Mouse (Mus musculus) midbrain, embryonic 11.5 days (tissue): ENCODE results near the gene Fads3. TPM values are rescaled to one million over a fixed set of nuclear protein-coding genes. Genes with fewer than 3 reads are reported as not detected.
A peak's percentile ranks its signal among the peaks of the same experiment; 100 is the strongest.

Experiments used
- ATAC-seq: fragments of 200-750 bp; cut with Nextera tagmentation; 2 replicates; pipeline ENCODE4 v1.8.0; 2017; ENCODE audit warnings: moderate TSS enrichment, moderate library complexity; ENCODE audit not compliant: low FRiP score
- DNase-seq: peaks from one replicate; pipeline ENCODE4 v3.0.0; 2015; ENCODE audit warnings: low spot score; ENCODE audit errors: missing footprints
- H3K27ac ChIP-seq: fragments of 300-500 bp; sonication (generic); 2 replicates; pipeline ENCODE4 v1.5.1; 2014; ENCODE audit warnings: low read depth, low read length
- H3K27me3 ChIP-seq: fragments of 300-500 bp; sonication (generic); 2 replicates; pipeline ENCODE4 v1.6.1; 2014; ENCODE audit warnings: mild to moderate bottlenecking, low read length, moderate library complexity, mixed read lengths; ENCODE audit not compliant: control insufficient read depth, insufficient read depth
- H3K36me3 ChIP-seq: fragments of 300-500 bp; sonication (generic); 2 replicates; pipeline ENCODE4 v1.6.1; 2014; ENCODE audit warnings: mild to moderate bottlenecking, low read length, moderate library complexity, mixed read lengths; ENCODE audit not compliant: control insufficient read depth, insufficient read depth
- H3K4me1 ChIP-seq: fragments of 300-500 bp; sonication (generic); 2 replicates; pipeline ENCODE4 v1.6.1; 2014; ENCODE audit warnings: low read length; ENCODE audit not compliant: control insufficient read depth, insufficient read depth
- H3K4me2 ChIP-seq: fragments of 300-500 bp; sonication (generic); 2 replicates; pipeline ENCODE4 v1.6.1; 2014; ENCODE audit warnings: mild to moderate bottlenecking, moderate library complexity
- H3K4me3 ChIP-seq: fragments of 300-500 bp; sonication (generic); 2 replicates; pipeline ENCODE4 v1.5.1; 2014; ENCODE audit warnings: low read depth, low read length
- H3K9ac ChIP-seq: fragments of 300-500 bp; sonication (generic); 2 replicates; pipeline ENCODE4 v1.6.1; 2014; ENCODE audit warnings: low read length
- H3K9me3 ChIP-seq: fragments of 300-500 bp; sonication (generic); 2 replicates; pipeline ENCODE4 v1.6.1; 2016; ENCODE audit warnings: low read length; ENCODE audit not compliant: control insufficient read depth
- WGBS: fragments of 180-500 bp; shearing (Covaris S2); extraction: QIAGEN DNeasy Blood & Tissue Kit; methylation state at CpG from one replicate; pipeline ENCODE4 v1.1.7; 2014; 5-methylcytosine and 5-hydroxymethylcytosine counted together
- polyA plus RNA-seq: library from polyadenylated mRNA; unstranded; fragments of >200 nt; fragmentation: Nextera tagmentation; extraction: Ambion mirVana; gene quantifications from 2 replicates; pipeline ENCODE4 v1.2.1, GENCODE M21; 2014

Fads3 gene
- polyA plus RNA-seq, 1 experiment from 2014 or later = 5.0 TPM

GRCm38 (mm10) chr19:10054361-10055075, 13.1 kb downstream of the Fads3 start:
- DNase-seq (no peak), ATAC-seq (no peak)
- Histone ChIP-seq H3K27me3 (no peaks in the 10 kb centered on the region), H3K9me3 (no peaks in the 10 kb centered on the region), H3K9ac (no peak overlapping the region), H3K36me3 (no peaks in the 10 kb centered on the region; the same call in 1 of the 2 replicates), H3K4me3 (no peak overlapping the region), H3K4me1 (no peaks in the 10 kb centered on the region), H3K4me2 (no peak overlapping the region), H3K27ac (no peak overlapping the region)
- 90% methylated on average over 6 of the region's 6 CpGs for WGBS

GRCm38 (mm10) chr19:10055261-10055660, 13.9 kb downstream of the Fads3 start:
- WGBS = 73% methylated on average over 3 of the region's 3 CpGs
- H3K4me2 ChIP-seq = no peak overlapping the region

GRCm38 (mm10) chr19:10055783-10056660, 14.7 kb downstream of the Fads3 start:
- Histone ChIP-seq H3K4me1 (no peaks in the 10 kb centered on the region; the same call in 1 of the 2 replicates), H3K9me3 (no peaks in the 10 kb centered on the region), H3K4me3 (no peak overlapping the region), H3K4me2 (no peak overlapping the region), H3K27ac (no peak overlapping the region), H3K36me3 (no peaks in the 10 kb centered on the region; the same call in 1 of the 2 replicates), H3K27me3 (no peaks in the 10 kb centered on the region), H3K9ac (no peak overlapping the region)
- DNase-seq = peak; percentile 69
- WGBS = 87% methylated on average over 22 of the region's 22 CpGs
- no peak for ATAC-seq

More at GRCm38 (mm10) chr19:10055261-10055660, 13.9 kb downstream of the Fads3 start:
- Histone ChIP-seq H3K4me1 (no peaks in the 10 kb centered on the region), H3K27me3 (no peaks in the 10 kb centered on the region), H3K27ac (no peak overlapping the region), H3K4me3 (no peak overlapping the region), H3K36me3 (no peaks in the 10 kb centered on the region; the same call in 1 of the 2 replicates), H3K9ac (no peak overlapping the region), H3K9me3 (no peaks in the 10 kb centered on the region)
- DNase-seq (no peak), ATAC-seq (no peak)

- no peak overlapping the region for H3K9ac ChIP-seq
- H3K4me1 ChIP-seq = no peaks in the 10 kb centered on the region; the same call in 1 of the 2 replicates
- H3K27ac ChIP-seq = no peak overlapping the region
- peaks cover under 1% of the 10 kb centered on the region for H3K36me3 ChIP-seq
- no peak overlapping the region for H3K4me3 ChIP-seq
- WGBS = 95% methylated on average over 3 of the region's 3 CpGs
- DNase-seq (no peak), ATAC-seq (no peak)
- H3K27me3 ChIP-seq = no peaks in the 10 kb centered on the region
- H3K4me2 ChIP-seq = no peak overlapping the region
- no peaks in the 10 kb centered on the region for H3K9me3 ChIP-seq
Measured at GRCm38 (mm10) chr19:10056686-10057085, 15.3 kb downstream of the Fads3 start.

GRCm38 (mm10) chr19:10057486-10058351, 16.4 kb downstream of the Fads3 start:
- peaks cover 10% of the 10 kb centered on the region for H3K36me3 ChIP-seq
- H3K4me1 ChIP-seq = no peaks in the 10 kb centered on the region; the same call in 1 of the 2 replicates
- no peak overlapping the region for H3K4me3 ChIP-seq
- no peaks in the 10 kb centered on the region for H3K27me3 ChIP-seq
- H3K9ac ChIP-seq = no peak overlapping the region
- ATAC-seq (no peak), DNase-seq (peak; percentile 85)
- no peaks in the 10 kb centered on the region for H3K9me3 ChIP-seq
- no peak overlapping the region for H3K4me2 ChIP-seq
- no peak overlapping the region for H3K27ac ChIP-seq
- WGBS = 65% methylated on average over 11 of the region's 11 CpGs

- H3K36me3 ChIP-seq = peaks cover 13% of the 10 kb centered on the region
- no peak for ATAC-seq
- no peak overlapping the region for H3K4me3 ChIP-seq
- H3K9me3 ChIP-seq = no peaks in the 10 kb centered on the region
- no peaks in the 10 kb centered on the region; the same call in 1 of the 2 replicates for H3K4me1 ChIP-seq
- H3K9ac ChIP-seq = no peak overlapping the region
- no peaks in the 10 kb centered on the region for H3K27me3 ChIP-seq
- no peak overlapping the region for H3K27ac ChIP-seq
- WGBS = 89% methylated on average over 1 of the region's 1 CpGs
- H3K4me2 ChIP-seq = no peak overlapping the region
- no peak for DNase-seq
Measured at GRCm38 (mm10) chr19:10058352-10058825, 17.0 kb downstream of the Fads3 start.

- H3K4me3 ChIP-seq = no peak overlapping the region
- WGBS = 47% methylated on average over 9 of the region's 9 CpGs
- peaks cover 19% of the 10 kb centered on the region for H3K36me3 ChIP-seq
- DNase-seq (peak; percentile 79), ATAC-seq (no peak)
- H3K9ac ChIP-seq = no peak overlapping the region
- H3K27me3 ChIP-seq = no peaks in the 10 kb centered on the region
- no peaks in the 10 kb centered on the region for H3K9me3 ChIP-seq
- H3K4me2 ChIP-seq = no peak overlapping the region
- H3K27ac ChIP-seq = no peak overlapping the region
- no peaks in the 10 kb centered on the region; the same call in 1 of the 2 replicates for H3K4me1 ChIP-seq
Measured at GRCm38 (mm10) chr19:10058876-10059427, 17.6 kb downstream of the Fads3 start.

- H3K4me3 ChIP-seq = no peak overlapping the region
- WGBS = 58% methylated on average over 10 of the region's 10 CpGs
- H3K27me3 ChIP-seq = no peaks in the 10 kb centered on the region
- peaks cover 27% of the 10 kb centered on the region for H3K36me3 ChIP-seq
- no peak overlapping the region for H3K9ac ChIP-seq
- no peaks in the 10 kb centered on the region; the same call in 1 of the 2 replicates for H3K4me1 ChIP-seq
- peak; percentile 62 for ATAC-seq
- no peaks in the 10 kb centered on the region for H3K9me3 ChIP-seq
- peak; percentile 90 for DNase-seq
- H3K4me2 ChIP-seq = no peak overlapping the region
- no peak overlapping the region for H3K27ac ChIP-seq
Measured at GRCm38 (mm10) chr19:10059911-10060567, 18.7 kb downstream of the Fads3 start.
